In the genomic region with DNA sequence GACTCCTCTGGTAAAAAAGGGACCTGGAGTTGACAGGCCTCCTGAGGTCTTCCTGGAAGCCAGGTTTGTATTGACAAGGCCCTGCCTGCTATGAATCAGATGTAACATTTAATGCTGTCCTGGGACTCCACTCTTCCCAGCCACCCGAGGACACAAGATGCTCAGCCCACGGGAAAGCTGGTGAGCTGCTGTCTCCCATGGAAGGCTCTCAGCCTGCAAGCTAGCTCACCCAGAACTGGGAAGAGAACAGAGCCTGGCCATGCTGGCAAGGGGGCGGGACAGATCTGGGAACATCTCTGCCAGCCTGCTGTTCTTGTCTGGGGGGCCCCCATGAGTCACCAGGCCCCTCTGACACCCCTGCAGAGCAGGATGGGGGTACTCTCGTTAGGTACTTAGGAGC, we compare ENCODE assay signal across 22 mouse cellular contexts.
DNase-seq lines count a peak whose midpoint lies in the region; ATAC-seq and TF ChIP-seq lines count a peak whose summit lies in the region.
"Had no signal": no experiment of that assay in that cellular context is flagged by ENCODE, and none has a peak within 500 bp of the region (broad histone marks: within the 10 kb centered on the region; RNA-seq: fewer than 3 reads in every experiment).

No protein-coding gene starts in this region.

- peak overlapping the region; percentile 91 for H3K27ac ChIP-seq in layer of hippocampus, adult 2 months
- H3K27ac ChIP-seq: forebrain, embryonic 13.5 days; gastrocnemius, adult 2 months; heart, embryonic 15.5 days; limb, embryonic 13.5 days; liver, embryonic 15.5 days; midbrain, embryonic 15.5 days had no signal

- no peak overlapping the region for H3K4me3 ChIP-seq in layer of hippocampus, adult 2 months
- H3K4me3 ChIP-seq: forebrain, embryonic 13.5 days; gastrocnemius, adult 2 months; heart, embryonic 15.5 days; hindbrain, embryonic 10.5 days; limb, embryonic 13.5 days; liver, embryonic 15.5 days; midbrain, embryonic 15.5 days had no signal

- ATAC-seq in frontal cortex, adult (ENCODE audit: low TSS enrichment), result peak; percentile 65
- ATAC-seq in granulocyte monocyte progenitor cell, adult 5-6 weeks (replicated peaks; ENCODE audit: poor library complexity, severe bottlenecking), result no peak
- ATAC-seq: CD4-positive, CD25-positive, alpha-beta regulatory T cell, adult 4 months; forebrain, embryonic 13.5 days; lung, postnatal 0 days; midbrain, embryonic 15.5 days had no signal

- TF ChIP-seq CTCF in layer of hippocampus, adult 2 months (conservative IDR thresholded peaks at IDR 0.05), result no peak

- no peak for DNase-seq in frontal cortex, postnatal 25 days (ENCODE audit: low spot score in 2 of 2)
- DNase-seq in layer of hippocampus, adult 2 months (ENCODE audit: low spot score in 2 of 2), result peak; percentile 87 to 90
- DNase-seq in left cerebral cortex, adult 9 months (ENCODE audit: low spot score in 2 of 2), result peak; percentile 53 to 73
- peak; percentile 72 for DNase-seq in right cerebral cortex, postnatal 25 days
- DNase-seq in ovary, postnatal 36 days (ENCODE audit: low spot score), result no peak
- DNase-seq in ovary, postnatal 10 days (ENCODE audit: low spot score), result no peak
- DNase-seq: cerebellum, adult 11 months; cerebellum, postnatal 36 days; gastrocnemius, adult 2 months; heart, adult 11 months; kidney, adult 8-10 months; kidney, postnatal 36 days had no signal

Comparison
In these comparisons a context has a peak if more than half of its experiments do, and no peak if none do; other contexts are left out.
1. DNase-seq: peak in layer of hippocampus, adult 2 months (2 of 2), left cerebral cortex, adult 9 months (2 of 2) and right cerebral cortex, postnatal 25 days (single experiment); none in frontal cortex, postnatal 25 days (0 of 2), ovary, postnatal 36 days (single experiment) and ovary, postnatal 10 days (single experiment).